Mouse (Mus musculus) hindbrain, embryonic 12.5 days (tissue): ENCODE results near the gene Slc38a11. TPM values are rescaled to one million over a fixed set of nuclear protein-coding genes. Genes with fewer than 3 reads are reported as not detected.

ENCODE experiments used
- ATAC-seq: fragments of 200-750 bp; cut with Nextera tagmentation; 2 replicates; pipeline ENCODE4 v1.8.0; 2017; ENCODE audit warnings: moderate TSS enrichment; ENCODE audit not compliant: low FRiP score
- H3K27ac ChIP-seq: fragments of 300-500 bp; sonication (generic); 2 replicates; pipeline ENCODE4 v1.5.1; 2016; ENCODE audit warnings: mild to moderate bottlenecking
- H3K27me3 ChIP-seq: fragments of 300-500 bp; sonication (generic); 2 replicates; pipeline ENCODE4 v1.6.1; 2016; ENCODE audit warnings: mild to moderate bottlenecking
- H3K36me3 ChIP-seq: fragments of 300-500 bp; sonication (generic); 2 replicates; pipeline ENCODE4 v1.6.1; 2016; ENCODE audit warnings: mild to moderate bottlenecking
- H3K4me1 ChIP-seq: fragments of 300-500 bp; sonication (generic); 2 replicates; pipeline ENCODE4 v1.6.1; 2016
- H3K4me2 ChIP-seq: fragments of 300-500 bp; sonication (generic); replicated peaks from 2 replicates; pipeline ENCODE4 v1.6.1; 2016; ENCODE audit warnings: mild to moderate bottlenecking
- H3K4me3 ChIP-seq: fragments of 300-500 bp; sonication (generic); 2 replicates; pipeline ENCODE4 v1.5.1; 2016; ENCODE audit warnings: mild to moderate bottlenecking
- H3K9ac ChIP-seq: fragments of 300-500 bp; sonication (generic); 2 replicates; pipeline ENCODE4 v1.6.1; 2016; ENCODE audit warnings: mild to moderate bottlenecking, moderate library complexity
- H3K9me3 ChIP-seq: fragments of 300-500 bp; sonication (generic); replicated peaks from 2 replicates; pipeline ENCODE4 v1.6.1; 2016; ENCODE audit warnings: mild to moderate bottlenecking
- WGBS: fragments of 180-500 bp; shearing (Covaris S2); methylation state at CpG from one replicate; pipeline ENCODE4 v1.1.7; 2016; 5-methylcytosine and 5-hydroxymethylcytosine counted together
- polyA plus RNA-seq: library from polyadenylated mRNA; unstranded; fragments of >200 nt; fragmentation: Nextera tagmentation; extraction: Ambion mirVana; gene quantifications from 2 replicates; pipeline ENCODE4 v1.2.1, GENCODE M21; 2016

Gene Slc38a11
- polyA plus RNA-seq, 1 experiment from 2014 or later: 0.34 TPM

- Histone ChIP-seq H3K9me3 (no peaks in the 10 kb centered on the region), H3K36me3 (no peaks in the 10 kb centered on the region), H3K4me1 (no peaks in the 10 kb centered on the region), H3K4me2 (no peak overlapping the region), H3K27me3 (no peaks in the 10 kb centered on the region), H3K9ac (no peak overlapping the region), H3K4me3 (no peak overlapping the region), H3K27ac (no peak overlapping the region)
- WGBS: 91% methylated on average over 12 of the region's 12 CpGs
- ATAC-seq: no peak
Measured at GRCm38 (mm10) chr2:65316721-65317120, 47.1 kb downstream of the Slc38a11 start.

GRCm38 (mm10) chr2:65311250-65311649 is 52.6 kb downstream of the Slc38a11 start:
- Histone ChIP-seq H3K4me2 (no peak overlapping the region), H3K4me1 (no peaks in the 10 kb centered on the region), H3K27me3 (no peaks in the 10 kb centered on the region), H3K9me3 (no peaks in the 10 kb centered on the region), H3K27ac (no peak overlapping the region), H3K4me3 (no peak overlapping the region), H3K36me3 (no peaks in the 10 kb centered on the region), H3K9ac (no peak overlapping the region)
- ATAC-seq: no peak
- 70% methylated on average over 3 of the region's 3 CpGs for WGBS

- Histone ChIP-seq H3K9ac (no peak overlapping the region), H3K4me3 (no peak overlapping the region), H3K36me3 (no peaks in the 10 kb centered on the region), H3K9me3 (no peaks in the 10 kb centered on the region), H3K27me3 (no peaks in the 10 kb centered on the region), H3K4me1 (no peaks in the 10 kb centered on the region), H3K4me2 (no peak overlapping the region), H3K27ac (no peak overlapping the region)
- ATAC-seq: no peak
- 42% methylated on average over 2 of the region's 2 CpGs for WGBS
Measured at GRCm38 (mm10) chr2:65296541-65296940, 67.3 kb downstream of the Slc38a11 start.

GRCm38 (mm10) chr2:65294092-65294491 is 69.7 kb downstream of the Slc38a11 start:
- Histone ChIP-seq H3K9me3 (no peaks in the 10 kb centered on the region), H3K4me1 (no peaks in the 10 kb centered on the region), H3K27me3 (no peaks in the 10 kb centered on the region), H3K4me2 (no peak overlapping the region), H3K4me3 (no peak overlapping the region), H3K27ac (no peak overlapping the region), H3K9ac (no peak overlapping the region), H3K36me3 (no peaks in the 10 kb centered on the region)
- WGBS: 80% methylated on average over 8 of the region's 8 CpGs
- ATAC-seq: no peak

- Histone ChIP-seq H3K36me3 (no peaks in the 10 kb centered on the region), H3K9me3 (no peaks in the 10 kb centered on the region), H3K4me2 (no peak overlapping the region), H3K9ac (no peak overlapping the region), H3K27ac (no peak overlapping the region), H3K27me3 (no peaks in the 10 kb centered on the region), H3K4me1 (no peaks in the 10 kb centered on the region), H3K4me3 (no peak overlapping the region)
- 93% methylated on average over 8 of the region's 8 CpGs for WGBS
- no peak for ATAC-seq
Measured at GRCm38 (mm10) chr2:65293411-65293810, 70.4 kb downstream of the Slc38a11 start.

GRCm38 (mm10) chr2:65289721-65290120 is 74.1 kb downstream of the Slc38a11 start:
- no peaks in the 10 kb centered on the region; the same call in 1 of the 2 replicates for H3K4me1 ChIP-seq
- H3K36me3 ChIP-seq: no peaks in the 10 kb centered on the region
- H3K27ac ChIP-seq: no peak overlapping the region
- no peaks in the 10 kb centered on the region for H3K9me3 ChIP-seq
- H3K9ac ChIP-seq: no peak overlapping the region
- no peaks in the 10 kb centered on the region for H3K27me3 ChIP-seq
- 93% methylated on average over 4 of the region's 4 CpGs for WGBS
- no peak overlapping the region for H3K4me2 ChIP-seq
- H3K4me3 ChIP-seq: no peak overlapping the region
- ATAC-seq: no peak

- Histone ChIP-seq H3K9me3 (no peaks in the 10 kb centered on the region), H3K4me2 (no peak overlapping the region), H3K27me3 (no peaks in the 10 kb centered on the region), H3K9ac (no peak overlapping the region), H3K27ac (no peak overlapping the region), H3K4me1 (no peaks in the 10 kb centered on the region; the same call in 1 of the 2 replicates), H3K36me3 (no peaks in the 10 kb centered on the region), H3K4me3 (no peak overlapping the region)
- ATAC-seq: no peak
- 95% methylated on average over 1 of the region's 1 CpGs for WGBS
Measured at GRCm38 (mm10) chr2:65288696-65289095, 75.1 kb downstream of the Slc38a11 start.

- H3K4me1 ChIP-seq: no peaks in the 10 kb centered on the region; the same call in 1 of the 2 replicates
- no peaks in the 10 kb centered on the region for H3K36me3 ChIP-seq
- no peak for ATAC-seq
Measured at GRCm38 (mm10) chr2:65285380-65285779, 78.5 kb downstream of the Slc38a11 start.

GRCm38 (mm10) chr2:65282979-65283378 is 80.9 kb downstream of the Slc38a11 start:
- Histone ChIP-seq H3K4me2 (no peak overlapping the region), H3K9me3 (no peaks in the 10 kb centered on the region), H3K4me1 (peaks cover 6% of the 10 kb centered on the region), H3K27ac (no peak overlapping the region), H3K9ac (no peak overlapping the region), H3K4me3 (no peak overlapping the region), H3K36me3 (no peaks in the 10 kb centered on the region), H3K27me3 (no peaks in the 10 kb centered on the region)
- no peak for ATAC-seq
- 88% methylated on average over 6 of the region's 6 CpGs for WGBS

More at GRCm38 (mm10) chr2:65285380-65285779, 78.5 kb downstream of the Slc38a11 start:
- H3K4me3 ChIP-seq: no peak overlapping the region
- H3K4me2 ChIP-seq: no peak overlapping the region
- no peaks in the 10 kb centered on the region for H3K9me3 ChIP-seq
- no peak overlapping the region for H3K27ac ChIP-seq
- 38% methylated on average over 3 of the region's 3 CpGs for WGBS
- no peak overlapping the region for H3K9ac ChIP-seq
- H3K27me3 ChIP-seq: no peaks in the 10 kb centered on the region

GRCm38 (mm10) chr2:65279029-65279690 is 84.7 kb downstream of the Slc38a11 start:
- 34% methylated on average over 4 of the region's 4 CpGs for WGBS
- no peaks in the 10 kb centered on the region for H3K27me3 ChIP-seq
- ATAC-seq: no peak
- peaks cover 6% of the 10 kb centered on the region for H3K4me1 ChIP-seq
- H3K27ac ChIP-seq: no peak overlapping the region
- no peaks in the 10 kb centered on the region for H3K36me3 ChIP-seq
- no peak overlapping the region for H3K9ac ChIP-seq
- H3K4me2 ChIP-seq: no peak overlapping the region
- no peak overlapping the region for H3K4me3 ChIP-seq
- no peaks in the 10 kb centered on the region for H3K9me3 ChIP-seq

- Histone ChIP-seq H3K4me3 (no peak overlapping the region), H3K4me2 (no peak overlapping the region), H3K36me3 (no peaks in the 10 kb centered on the region), H3K27me3 (no peaks in the 10 kb centered on the region), H3K4me1 (peaks cover 6% of the 10 kb centered on the region), H3K9me3 (no peaks in the 10 kb centered on the region), H3K9ac (no peak overlapping the region), H3K27ac (no peak overlapping the region)
- ATAC-seq: no peak
- 81% methylated on average over 6 of the region's 6 CpGs for WGBS
Measured at GRCm38 (mm10) chr2:65275443-65276061, 88.3 kb downstream of the Slc38a11 start.

GRCm38 (mm10) chr2:65273910-65274309 is 89.9 kb downstream of the Slc38a11 start:
- Histone ChIP-seq H3K4me3 (no peak overlapping the region), H3K36me3 (no peaks in the 10 kb centered on the region), H3K4me2 (no peak overlapping the region), H3K9ac (no peak overlapping the region), H3K27ac (no peak overlapping the region), H3K4me1 (peaks cover 1% of the 10 kb centered on the region; the same call in 1 of the 2 replicates), H3K9me3 (no peaks in the 10 kb centered on the region), H3K27me3 (no peaks in the 10 kb centered on the region)
- WGBS: 51% methylated on average over 2 of the region's 2 CpGs
- ATAC-seq: no peak

- no peak overlapping the region for H3K9ac ChIP-seq
- 87% methylated on average over 6 of the region's 6 CpGs for WGBS
- H3K4me3 ChIP-seq: no peak overlapping the region
- H3K9me3 ChIP-seq: no peaks in the 10 kb centered on the region
- H3K27ac ChIP-seq: no peak overlapping the region
- H3K4me2 ChIP-seq: no peak overlapping the region
- no peaks in the 10 kb centered on the region for H3K36me3 ChIP-seq
- no peaks in the 10 kb centered on the region for H3K27me3 ChIP-seq
- no peak for ATAC-seq
- no peaks in the 10 kb centered on the region for H3K4me1 ChIP-seq
Measured at GRCm38 (mm10) chr2:65268731-65269130, 95.1 kb downstream of the Slc38a11 start.
